Mouse (Mus musculus) forebrain, postnatal 0 days (tissue): ENCODE results near the gene Pim1. TPM values are rescaled to one million over a fixed set of nuclear protein-coding genes. Genes with fewer than 3 reads are reported as not detected.

ENCODE experiments used
- ATAC-seq: fragments of 200-750 bp; cut with Nextera tagmentation; 2 replicates; pipeline ENCODE4 v1.8.0; 2017; ENCODE audit warnings: mild to moderate bottlenecking, moderate library complexity
- DNase-seq: peaks from one replicate; pipeline ENCODE4 v3.0.0-alpha.2; 2015
- H3K27ac ChIP-seq: fragments of 300-500 bp; sonication (generic); 2 replicates; pipeline ENCODE4 v1.5.1; 2014; ENCODE audit warnings: low read depth, mild to moderate bottlenecking, antibody characterized with exemption, low read length, moderate library complexity, mixed read lengths
- H3K27me3 ChIP-seq: fragments of 300-500 bp; sonication (generic); 2 replicates; pipeline ENCODE4 v1.6.1; 2014; ENCODE audit warnings: mild to moderate bottlenecking, low read length, mixed read lengths; ENCODE audit not compliant: insufficient read depth
- H3K36me3 ChIP-seq: fragments of 300-500 bp; sonication (generic); 2 replicates; pipeline ENCODE4 v1.6.1; 2014; ENCODE audit warnings: mild to moderate bottlenecking, moderate library complexity; ENCODE audit not compliant: insufficient read depth
- H3K4me1 ChIP-seq: fragments of 300-500 bp; sonication (generic); 2 replicates; pipeline ENCODE4 v1.6.1; 2014; ENCODE audit warnings: antibody characterized with exemption; ENCODE audit not compliant: insufficient read depth
- H3K4me2 ChIP-seq: fragments of 300-500 bp; sonication (generic); 2 replicates; pipeline ENCODE4 v1.6.1; 2014; ENCODE audit warnings: low read depth, mild to moderate bottlenecking, moderate library complexity
- H3K4me3 ChIP-seq: fragments of 300-500 bp; sonication (generic); 2 replicates; pipeline ENCODE4 v1.5.1; 2014; ENCODE audit warnings: low read depth, low read length, mixed read lengths
- H3K9ac ChIP-seq: fragments of 300-500 bp; sonication (generic); 2 replicates; pipeline ENCODE4 v1.6.1; 2014; ENCODE audit warnings: mild to moderate bottlenecking
- H3K9me3 ChIP-seq: fragments of 300-500 bp; sonication (generic); 2 replicates; pipeline ENCODE4 v1.6.1; 2016; ENCODE audit warnings: low read length
- CTCF ChIP-seq: sonication (generic); IDR thresholded peaks from 2 replicates; pipeline ENCODE4 v1.5.1; 2016; ENCODE audit warnings: antibody characterized with exemption, control low read depth, low read depth
- WGBS: fragments of 180-500 bp; shearing (Covaris S2); extraction: QIAGEN DNeasy Blood & Tissue Kit; methylation state at CpG from one replicate; pipeline ENCODE4 v1.1.7; 2014; 5-methylcytosine and 5-hydroxymethylcytosine counted together
- polyA plus RNA-seq: library from polyadenylated mRNA; unstranded; fragments of >200 nt; fragmentation: Nextera tagmentation; extraction: Ambion mirVana; gene quantifications from 2 replicates; pipeline ENCODE4 v1.2.1, GENCODE M21; 2015
- total RNA-seq: library from RNA; depleted of rRNA; stranded (reverse); fragments of >200 nt; gene quantifications from 2 replicates; pipeline ENCODE4 v1.2.3, GENCODE M21; 2014

The Pim1 gene
- total and polyA plus RNA-seq, 2 experiments from 2014 or later = 10.3 to 14.6 TPM

GRCm38 (mm10) chr17:29488978-29489970 is 1.3 kb upstream of the Pim1 start:
- Histone ChIP-seq H3K4me1 (no peaks in the 10 kb centered on the region), H3K36me3 (no peaks in the 10 kb centered on the region; the same call in 1 of the 2 replicates), H3K27me3 (no peaks in the 10 kb centered on the region), H3K4me3 (peak overlapping the region; percentile 76), H3K9me3 (no peaks in the 10 kb centered on the region), H3K27ac (peak overlapping the region; percentile 87), H3K4me2 (peak overlapping the region; percentile 93), H3K9ac (peak overlapping the region; percentile 62)
- 3% methylated on average over 30 of the region's 30 CpGs for WGBS
- TF ChIP-seq CTCF = no peak
- peak; percentile 21 for ATAC-seq
- peak; percentile 79 for DNase-seq

- H3K9me3 ChIP-seq = no peaks in the 10 kb centered on the region
- H3K9ac ChIP-seq = peak overlapping the region; percentile 62
- no peaks in the 10 kb centered on the region for H3K4me1 ChIP-seq
- H3K4me2 ChIP-seq = peak overlapping the region; percentile 93
- ATAC-seq = peak; percentile 93
- no peaks in the 10 kb centered on the region for H3K27me3 ChIP-seq
- DNase-seq = peak; percentile 99
- H3K36me3 ChIP-seq = peaks cover 5% of the 10 kb centered on the region; the same call in 1 of the 2 replicates
- TF ChIP-seq CTCF = peak; percentile 37
- WGBS = 2% methylated on average over 57 of the region's 68 CpGs
- H3K27ac ChIP-seq = peak overlapping the region; percentile 87
- peak overlapping the region; percentile 76 for H3K4me3 ChIP-seq
Observed at GRCm38 (mm10) chr17:29489971-29490712, 411 bp upstream of the Pim1 start.

- no peaks in the 10 kb centered on the region for H3K9me3 ChIP-seq
- no peaks in the 10 kb centered on the region for H3K27me3 ChIP-seq
- under 1% methylated on average over 48 of the region's 48 CpGs for WGBS
- H3K27ac ChIP-seq = peak overlapping the region; percentile 35; the same call in 1 of the 2 replicates
- ATAC-seq = no peak
- peak overlapping the region; percentile 93 for H3K4me2 ChIP-seq
- no peak for TF ChIP-seq CTCF
- H3K9ac ChIP-seq = peak overlapping the region; percentile 62
- H3K4me3 ChIP-seq = peak overlapping the region; percentile 76
- DNase-seq = peak; percentile 32
- H3K36me3 ChIP-seq = peaks cover 5% of the 10 kb centered on the region; the same call in 1 of the 2 replicates
- no peaks in the 10 kb centered on the region for H3K4me1 ChIP-seq
Observed at GRCm38 (mm10) chr17:29491591-29492268, 1.2 kb downstream of the Pim1 start.

GRCm38 (mm10) chr17:29492269-29493191 is 2.0 kb downstream of the Pim1 start:
- H3K27ac ChIP-seq = no peak overlapping the region
- H3K36me3 ChIP-seq = peaks cover 5% of the 10 kb centered on the region; the same call in 1 of the 2 replicates
- peak overlapping the region; percentile 76 for H3K4me3 ChIP-seq
- H3K9me3 ChIP-seq = no peaks in the 10 kb centered on the region
- TF ChIP-seq CTCF = peak; percentile 69
- H3K4me1 ChIP-seq = no peaks in the 10 kb centered on the region
- DNase-seq = peak; percentile 69
- peak overlapping the region; percentile 93 for H3K4me2 ChIP-seq
- peak overlapping the region; percentile 62 for H3K9ac ChIP-seq
- ATAC-seq = no peak
- 3% methylated on average over 22 of the region's 22 CpGs for WGBS
- no peaks in the 10 kb centered on the region for H3K27me3 ChIP-seq

- WGBS = 81% methylated on average over 11 of the region's 11 CpGs
- Histone ChIP-seq H3K36me3 (peaks cover 5% of the 10 kb centered on the region; the same call in 1 of the 2 replicates), H3K4me3 (no peak overlapping the region), H3K9me3 (no peaks in the 10 kb centered on the region), H3K4me2 (no peak overlapping the region), H3K27me3 (no peaks in the 10 kb centered on the region), H3K4me1 (no peaks in the 10 kb centered on the region), H3K9ac (no peak overlapping the region), H3K27ac (no peak overlapping the region)
- TF ChIP-seq CTCF = no peak
- DNase-seq (no peak), ATAC-seq (no peak)
Observed at GRCm38 (mm10) chr17:29493461-29493980, 3.0 kb downstream of the Pim1 start.
